Mouse (Mus musculus) cerebellum, adult (tissue): ENCODE results near the gene Calml3.

Source experiments
- ATAC-seq: cut with Nextera tagmentation; 2 replicates; pipeline ENCODE4 v1.9.2; 2017; ENCODE audit warnings: mild to moderate bottlenecking, moderate library complexity, mixed read lengths; ENCODE audit not compliant: insufficient number of reproducible peaks, low FRiP score, low TSS enrichment

Gene Calml3

DNA sequence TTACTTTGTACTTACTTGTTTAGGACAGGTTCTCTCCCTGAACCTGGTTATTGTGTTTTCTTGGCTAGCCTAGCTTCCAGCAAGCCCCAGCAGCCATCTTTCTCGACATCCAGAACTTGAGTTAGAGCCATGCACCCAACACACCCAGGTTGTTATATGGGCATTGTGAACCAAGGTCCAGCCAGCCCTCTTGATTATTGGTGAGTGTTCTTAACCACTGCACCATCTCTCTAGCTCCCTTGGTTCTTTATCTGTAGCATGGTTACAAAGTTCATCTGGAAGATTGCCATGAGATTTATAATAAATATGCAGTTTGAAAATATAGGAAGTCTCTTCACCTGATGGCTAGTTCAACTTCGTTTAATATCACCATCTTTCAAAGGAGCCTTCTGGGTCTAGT lies 20.5 kb downstream of the Calml3 start:
- no peak for ATAC-seq

DNA sequence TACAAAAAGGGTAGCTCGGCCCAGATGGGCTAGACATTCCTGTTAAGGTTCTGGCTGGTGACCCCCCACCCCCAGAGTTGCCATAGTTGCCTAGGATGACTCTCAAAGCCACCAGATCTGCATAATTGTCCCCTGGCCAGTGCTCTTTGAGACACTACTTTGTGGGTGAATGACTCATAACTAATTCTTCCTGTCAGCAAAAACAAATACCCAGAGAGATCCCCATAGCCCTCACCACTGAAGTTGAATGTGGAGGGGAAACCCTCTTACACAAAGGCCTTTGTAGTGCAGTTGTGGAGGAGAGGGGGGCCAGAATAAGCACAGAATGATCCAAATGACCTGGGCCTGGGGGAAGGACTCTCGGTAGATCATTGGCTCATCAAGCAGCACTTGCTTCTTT lies 21.6 kb downstream of the Calml3 start:
- ATAC-seq: no peak

DNA sequence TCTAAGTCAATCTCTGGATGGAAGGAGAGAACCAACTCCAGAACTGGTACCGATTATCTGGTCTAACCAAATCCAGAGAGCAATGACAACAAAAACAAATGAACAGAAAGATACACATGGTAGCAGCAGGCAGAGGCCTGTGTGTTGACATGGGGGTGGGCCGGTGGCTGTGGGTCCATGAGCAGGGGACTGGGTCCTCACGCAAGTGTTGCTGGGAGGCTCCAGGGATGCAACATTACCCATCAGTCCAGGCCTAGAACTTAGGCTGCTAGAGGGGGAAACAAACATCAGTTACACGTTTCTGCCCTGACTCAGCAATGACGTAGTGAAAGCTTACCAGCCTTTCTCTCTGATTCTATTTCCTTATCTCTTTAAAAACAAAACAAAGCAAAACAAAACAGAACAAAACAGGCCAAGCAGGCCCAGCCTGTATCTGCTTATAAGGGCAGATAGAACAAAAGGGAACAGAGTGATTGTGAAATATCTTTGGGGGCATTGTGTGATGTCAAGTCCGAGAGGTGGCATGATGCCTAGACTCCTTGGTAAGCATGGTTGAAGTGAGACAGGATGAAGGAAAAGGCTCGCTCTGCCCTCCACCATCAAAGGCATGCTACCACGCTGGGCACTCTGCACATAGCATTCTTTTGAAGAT lies 24.4 kb downstream of the Calml3 start:
- ATAC-seq: no peak

DNA sequence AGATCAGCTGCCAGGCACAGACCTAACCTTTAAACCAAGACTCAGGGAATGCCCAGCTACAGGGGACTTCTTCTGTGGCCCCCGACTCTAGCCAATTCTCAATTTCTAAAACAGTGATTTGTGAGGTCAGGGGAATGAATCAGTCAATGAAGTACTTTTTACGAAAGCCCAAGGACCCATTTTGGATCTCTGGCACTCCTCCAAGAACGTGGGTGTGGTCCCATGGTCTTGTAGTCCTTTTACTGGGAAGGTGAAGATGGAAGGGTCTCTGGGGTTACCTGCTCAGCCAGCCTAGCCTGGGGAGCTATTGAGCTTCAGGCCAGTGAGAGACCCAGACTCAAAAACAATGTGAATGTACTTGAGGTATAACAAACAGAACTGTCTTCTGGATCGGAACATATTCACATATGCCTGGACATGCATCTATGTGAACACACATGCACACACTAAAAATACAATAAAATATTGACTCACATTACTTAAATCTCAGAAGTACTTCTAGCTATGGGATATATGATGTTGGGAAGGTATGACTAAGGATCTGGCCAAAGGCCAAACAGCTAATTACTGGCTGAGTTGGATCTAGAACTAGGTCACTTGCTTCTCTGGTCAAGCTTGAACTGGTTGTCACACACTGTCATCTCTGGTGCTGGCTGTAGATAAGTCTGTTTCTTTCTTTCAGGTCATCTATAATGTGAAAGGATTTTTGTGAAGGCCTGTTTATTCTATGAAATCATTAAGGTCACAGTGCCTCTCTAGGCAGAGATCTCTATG lies 25.3 kb downstream of the Calml3 start:
- ATAC-seq: no peak

DNA sequence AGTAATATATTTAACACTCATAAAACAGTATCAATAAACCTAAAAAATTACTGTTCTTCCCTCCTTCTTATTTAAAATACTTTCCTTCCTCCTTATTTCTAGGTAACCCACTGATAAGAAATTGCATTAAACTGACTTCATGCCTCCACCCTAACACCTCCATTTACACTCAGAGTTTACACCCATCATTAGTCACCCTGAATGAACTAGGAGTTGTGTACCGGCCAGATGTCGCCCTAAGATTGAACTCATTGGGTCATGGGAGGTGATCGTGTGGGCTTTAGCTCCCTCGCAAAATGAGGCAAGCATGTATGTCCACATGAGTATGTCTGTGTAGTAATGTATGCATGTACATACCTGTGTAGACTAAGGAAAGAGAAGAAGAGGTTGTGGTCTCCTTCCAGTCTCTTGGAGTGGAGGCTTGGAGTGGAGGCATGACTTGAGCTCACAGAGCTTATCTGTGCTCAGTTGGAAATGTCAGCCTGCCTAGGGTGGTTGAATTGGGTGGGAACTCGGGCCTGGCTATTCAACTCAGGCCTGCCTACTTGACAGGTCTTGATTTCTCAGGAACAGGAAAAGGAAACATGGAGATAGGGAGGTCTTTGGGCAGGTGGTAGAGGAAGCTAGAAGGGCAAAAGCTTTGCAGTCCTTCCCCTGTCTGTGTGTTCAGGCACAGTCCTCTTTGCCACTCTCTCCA lies 26.8 kb downstream of the Calml3 start:
- no peak for ATAC-seq

DNA sequence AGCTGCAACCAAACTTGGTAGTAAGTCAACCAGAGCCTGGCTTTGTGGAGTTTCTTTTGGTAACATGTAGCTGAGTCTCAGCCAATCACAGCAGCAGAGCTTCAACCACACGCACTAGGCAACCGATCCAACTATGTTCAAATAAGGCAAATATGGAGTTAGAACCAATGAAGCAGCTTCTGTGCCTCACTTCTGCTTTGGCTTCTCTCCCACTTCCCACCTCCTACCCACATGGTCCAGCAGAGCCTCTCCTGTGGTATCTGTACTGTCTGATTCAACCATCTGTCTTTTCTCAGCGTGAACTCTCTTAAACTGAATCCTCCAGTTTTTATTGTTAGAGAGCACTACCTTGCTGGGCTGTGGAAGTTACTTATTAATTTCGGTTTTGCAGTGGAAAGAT lies 27.7 kb downstream of the Calml3 start:
- peak; percentile 70 for ATAC-seq

DNA sequence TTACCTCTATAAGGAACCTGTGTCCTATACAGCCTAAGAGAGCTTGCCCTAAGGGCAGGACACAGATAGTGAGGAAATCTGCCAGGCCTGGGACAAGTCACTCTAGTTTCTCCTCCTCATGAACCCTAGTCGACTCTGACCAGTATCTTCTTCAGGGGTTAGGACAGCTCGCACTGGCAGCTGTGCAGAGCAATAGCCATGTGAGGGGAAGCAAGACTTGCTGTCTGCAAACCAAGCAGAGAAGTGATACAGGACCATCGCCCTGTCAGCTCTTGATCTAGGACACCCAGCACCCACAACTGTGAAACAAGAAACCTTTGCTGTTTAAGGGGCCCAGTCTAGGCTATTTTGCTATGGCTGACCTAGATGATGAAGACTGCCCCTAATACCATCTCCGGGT lies 29.1 kb downstream of the Calml3 start:
- no peak for ATAC-seq

DNA sequence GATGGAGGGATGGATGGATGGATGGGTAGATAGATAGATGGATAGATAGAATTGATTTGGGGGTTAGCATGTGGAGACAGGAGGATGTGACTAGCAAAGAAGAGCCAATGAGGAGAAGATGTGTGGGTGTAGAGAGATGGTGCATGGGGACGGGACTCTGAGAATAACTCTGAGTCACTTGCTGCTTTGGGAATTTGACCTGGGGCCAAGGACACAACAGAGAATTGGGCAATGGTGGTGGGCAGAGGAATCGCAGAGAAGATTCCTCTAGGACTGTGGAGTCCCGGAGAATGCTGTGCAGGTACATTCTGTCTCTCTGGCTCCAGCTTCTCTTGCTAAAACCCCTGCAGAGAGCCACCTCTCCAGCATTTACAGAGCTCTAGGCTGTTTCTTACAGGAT lies 29.8 kb downstream of the Calml3 start:
- ATAC-seq: no peak

DNA sequence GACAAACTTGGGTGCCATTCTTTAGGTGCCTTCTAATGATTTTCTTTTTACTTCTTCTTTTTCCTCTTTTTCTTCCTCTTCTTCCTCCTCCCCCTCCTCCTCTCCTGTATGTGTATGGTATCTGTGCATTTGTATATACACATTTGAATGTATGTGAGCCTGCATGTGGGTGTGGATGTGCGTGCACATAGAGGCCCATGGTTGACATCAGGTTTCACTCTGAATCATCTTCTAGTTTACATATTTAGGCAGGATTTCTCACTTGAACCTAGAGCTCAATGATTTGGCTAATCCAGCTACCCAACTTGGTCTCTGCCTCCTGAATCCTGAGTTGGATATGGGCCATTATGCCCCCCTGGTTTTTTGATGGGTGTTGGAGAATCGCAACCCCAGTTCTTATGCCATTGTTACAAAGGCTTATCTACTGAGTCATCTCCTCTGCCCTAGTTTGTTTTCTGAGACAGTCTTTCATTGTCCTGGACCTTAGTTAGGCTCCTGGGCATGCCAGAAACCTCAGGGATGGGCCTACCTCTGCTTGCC lies 30.9 kb downstream of the Calml3 start:
- ATAC-seq: no peak

DNA sequence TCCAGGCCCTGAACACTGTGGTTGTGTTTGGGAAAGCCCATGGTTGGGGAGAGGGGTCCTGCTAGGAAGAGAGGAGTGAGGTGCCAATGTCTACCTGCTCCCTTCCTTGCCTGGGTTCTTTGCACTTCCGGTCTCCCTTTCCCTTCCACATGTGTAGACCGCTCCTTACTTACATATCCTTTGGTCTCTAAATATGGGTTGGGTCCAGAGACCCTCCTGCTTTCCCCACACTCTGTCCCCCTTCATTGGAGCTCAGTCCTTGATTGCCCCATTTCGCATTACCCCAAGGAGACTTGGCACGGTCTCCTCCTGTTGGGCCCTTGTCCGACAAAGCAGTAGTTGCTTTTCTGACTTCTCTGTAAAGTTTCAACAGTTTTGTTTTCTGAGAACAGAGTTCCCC lies 32.9 kb downstream of the Calml3 start:
- no peak for ATAC-seq

DNA sequence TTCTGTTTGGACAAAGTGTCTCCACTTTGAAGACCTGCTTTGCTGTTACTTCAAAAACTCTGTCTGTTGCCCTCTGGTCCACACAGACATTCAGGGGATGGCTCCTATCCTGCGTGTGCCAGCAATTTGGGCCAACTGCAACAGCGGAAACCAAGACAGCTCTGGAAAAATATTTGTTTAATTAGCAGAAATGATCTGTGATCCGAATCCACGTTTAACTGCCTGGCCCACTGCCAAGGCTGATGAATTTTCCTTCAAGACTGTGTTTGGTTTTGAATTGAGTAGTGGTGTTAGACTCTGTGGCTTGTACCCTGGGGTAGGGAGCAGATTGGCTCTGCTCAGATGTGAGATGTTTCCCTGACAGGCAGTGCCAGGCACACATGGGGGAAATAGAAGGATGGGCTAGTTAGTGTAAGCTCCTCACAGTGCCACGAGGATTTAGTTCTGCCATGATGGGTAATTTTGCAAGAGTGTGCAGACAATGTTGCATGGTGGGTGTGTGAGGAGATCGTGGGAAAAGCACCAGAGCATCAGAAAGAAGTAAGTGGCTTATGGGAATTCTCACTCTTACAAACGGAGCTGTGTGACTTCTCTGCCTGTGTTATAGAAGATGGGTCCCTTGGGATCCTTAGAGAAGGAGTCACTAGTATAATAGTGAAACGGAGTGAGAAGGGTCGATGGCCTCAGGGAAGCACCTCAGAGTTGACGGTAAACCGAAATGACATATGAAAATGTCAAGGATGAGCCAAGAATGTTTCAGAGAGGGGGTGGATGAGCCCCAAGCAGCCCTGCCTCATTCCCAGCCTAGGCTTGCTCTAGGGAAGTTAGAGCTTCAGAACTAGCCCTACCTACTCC lies 33.7 kb downstream of the Calml3 start:
- ATAC-seq: no peak

DNA sequence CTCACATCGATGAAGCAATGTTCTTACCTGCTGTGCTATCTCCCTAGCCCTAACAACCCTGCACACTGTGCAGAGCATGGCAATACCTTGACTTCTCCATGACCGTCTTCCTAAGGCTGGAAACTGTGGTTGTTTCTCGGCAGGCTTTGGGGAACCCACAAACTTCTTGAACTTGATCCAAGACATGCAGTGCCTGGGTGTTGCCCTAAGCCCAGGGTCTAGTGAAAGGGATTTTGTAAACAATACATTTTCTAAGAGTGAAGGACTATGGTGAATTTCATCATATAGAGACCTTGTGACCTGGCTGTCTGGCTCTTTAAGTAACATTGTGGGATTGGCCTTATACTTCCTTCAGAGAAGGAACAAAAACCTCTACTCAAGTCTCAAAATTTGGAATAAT lies 34.6 kb downstream of the Calml3 start:
- no peak for ATAC-seq

DNA sequence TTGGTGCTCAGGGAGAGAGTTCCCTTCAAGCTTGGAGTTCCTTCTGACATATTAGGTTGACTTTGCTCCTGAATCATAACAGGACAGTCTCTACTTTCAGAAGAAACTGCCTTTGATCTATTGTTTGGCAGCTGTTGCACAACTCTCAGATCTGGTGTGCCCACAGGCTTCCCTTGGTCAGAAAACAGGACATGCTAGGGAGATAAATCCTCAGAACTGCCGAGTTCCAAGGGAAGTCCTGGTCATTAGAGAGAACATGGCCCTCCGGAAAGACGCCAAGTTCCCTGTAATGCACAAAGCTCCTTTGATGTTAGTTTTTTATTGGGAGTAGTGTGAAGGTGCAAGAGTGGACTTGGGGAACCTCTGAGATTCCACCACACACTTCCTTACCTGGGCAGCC lies 35.5 kb downstream of the Calml3 start:
- no peak for ATAC-seq

DNA sequence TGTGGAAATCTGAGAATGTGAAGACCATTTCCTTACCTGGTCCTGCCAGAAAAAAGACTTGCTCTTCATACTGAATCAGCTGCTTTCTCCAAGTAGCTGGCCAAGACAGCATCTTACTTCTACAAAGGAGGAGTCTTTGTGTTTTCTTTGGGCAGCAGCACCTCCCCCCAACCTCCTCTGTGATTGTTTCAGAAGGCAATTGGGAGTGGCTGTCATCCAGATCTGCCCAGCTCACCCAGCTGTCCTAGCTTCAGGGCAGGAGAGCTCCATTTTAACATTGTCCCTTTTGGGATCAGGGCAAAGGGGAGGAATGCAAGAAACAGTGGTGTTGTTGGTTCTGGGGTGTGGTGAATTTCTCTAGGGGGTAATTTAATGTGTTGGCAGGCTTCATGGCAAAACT lies 37.0 kb downstream of the Calml3 start:
- no peak for ATAC-seq

DNA sequence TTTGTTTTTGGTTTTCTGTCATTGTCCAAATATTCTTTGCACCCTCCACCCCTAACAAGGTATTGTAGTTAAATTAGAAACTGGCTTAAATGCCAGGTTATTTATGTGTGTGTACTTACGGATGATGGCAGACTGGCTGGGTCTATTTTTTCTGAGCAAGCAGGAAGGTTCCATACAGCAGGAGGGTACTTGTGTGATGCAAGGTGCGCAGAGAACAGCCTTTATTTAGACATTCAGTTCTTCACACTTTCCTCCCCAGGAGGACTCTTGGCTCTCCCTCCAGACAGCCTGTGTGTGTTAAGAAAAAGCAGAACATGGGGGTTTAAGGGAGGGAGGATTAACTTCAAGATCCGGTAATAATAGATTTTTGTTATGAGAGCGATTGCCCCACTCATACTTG lies 38.3 kb downstream of the Calml3 start:
- no peak for ATAC-seq

DNA sequence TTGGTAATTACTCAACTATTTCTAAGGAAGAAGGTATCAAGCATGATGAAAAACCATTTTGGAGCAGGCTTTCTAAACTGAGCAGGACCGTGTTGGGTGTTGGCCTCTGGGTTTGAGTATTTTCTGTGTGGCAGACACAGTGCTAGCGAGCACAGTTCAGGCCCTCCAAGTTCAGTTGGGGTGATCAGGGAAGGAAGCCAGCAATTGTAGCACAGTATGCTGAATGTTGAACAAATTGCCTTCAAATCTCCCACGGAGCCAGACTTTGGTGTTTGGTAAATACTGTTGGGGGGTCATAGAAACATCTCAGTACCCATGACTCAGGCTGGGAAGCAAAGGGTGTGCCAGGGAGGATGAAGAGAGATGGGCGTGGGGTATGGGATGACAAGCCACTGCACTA lies 43.0 kb downstream of the Calml3 start:
- ATAC-seq: no peak

DNA sequence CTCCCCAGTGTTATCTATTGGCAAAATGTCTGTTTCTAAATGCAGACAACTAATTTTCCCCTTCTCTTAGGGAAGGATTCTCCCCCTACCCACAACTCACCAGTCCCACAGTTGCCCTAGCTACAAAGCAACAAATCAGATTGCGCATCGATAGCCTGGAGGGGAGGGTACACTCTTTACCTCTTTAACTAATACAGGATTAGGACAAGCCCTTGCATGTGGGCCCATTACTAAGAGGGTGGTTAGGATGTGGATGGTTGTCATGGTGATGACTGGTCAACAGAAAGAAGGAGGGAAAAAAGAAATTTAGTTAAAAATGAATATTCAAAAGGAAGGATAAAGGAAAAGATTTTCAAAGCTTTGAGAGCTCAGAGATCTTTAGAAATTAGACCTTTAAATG lies 45.8 kb downstream of the Calml3 start:
- ATAC-seq: no peak

DNA sequence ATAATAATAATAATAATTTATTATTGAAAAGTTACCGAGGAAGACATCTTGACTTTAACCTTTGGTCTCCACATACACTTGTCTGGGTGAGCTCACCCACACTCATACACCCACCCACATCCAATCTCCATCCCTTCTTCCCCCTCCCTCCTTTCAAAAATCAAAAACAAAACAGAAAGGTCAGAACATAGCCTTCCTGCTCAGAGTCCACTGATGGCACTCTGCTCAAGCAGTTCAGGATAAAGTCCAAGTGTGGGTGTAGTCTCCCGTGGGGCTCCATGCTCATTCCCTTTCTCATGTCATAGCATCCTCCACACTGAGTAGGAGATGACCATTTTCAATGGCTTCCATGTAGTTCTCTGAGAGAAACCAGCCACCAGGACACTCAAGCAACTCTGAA lies 50.8 kb downstream of the Calml3 start:
- no peak for ATAC-seq
